Mouse (Mus musculus) forebrain, embryonic 15.5 days (tissue): Measurements from ENCODE around the gene Flvcr2. TPM values are rescaled to one million over a fixed set of nuclear protein-coding genes. Genes with fewer than 3 reads are reported as not detected.

Experiments used
- ATAC-seq: fragments of 200-750 bp; cut with Nextera tagmentation; replicated peaks from 2 replicates; pipeline ENCODE4 v1.8.0; 2017; ENCODE audit warnings: mild to moderate bottlenecking, moderate TSS enrichment, moderate library complexity
- H3K27ac ChIP-seq: fragments of 300-500 bp; sonication (generic); replicated peaks from 2 replicates; pipeline ENCODE4 v1.5.1; 2015; ENCODE audit warnings: mild to moderate bottlenecking, inconsistent platforms
- H3K27me3 ChIP-seq: fragments of 300-500 bp; sonication (generic); 2 replicates; pipeline ENCODE4 v1.6.1; 2015; ENCODE audit warnings: inconsistent platforms
- H3K36me3 ChIP-seq: fragments of 300-500 bp; sonication (generic); 2 replicates; pipeline ENCODE4 v1.6.1; 2015; ENCODE audit warnings: mild to moderate bottlenecking, inconsistent platforms
- H3K4me1 ChIP-seq: fragments of 300-500 bp; sonication (generic); 2 replicates; pipeline ENCODE4 v1.6.1; 2015; ENCODE audit warnings: inconsistent platforms
- H3K4me2 ChIP-seq: fragments of 300-500 bp; sonication (generic); replicated peaks from 2 replicates; pipeline ENCODE4 v1.6.1; 2015; ENCODE audit warnings: mild to moderate bottlenecking, inconsistent platforms
- H3K4me3 ChIP-seq: fragments of 300-500 bp; sonication (generic); 2 replicates; pipeline ENCODE4 v1.5.1; 2015; ENCODE audit warnings: mild to moderate bottlenecking, inconsistent platforms
- H3K9ac ChIP-seq: fragments of 300-500 bp; sonication (generic); replicated peaks from 2 replicates; pipeline ENCODE4 v1.6.1; 2015; ENCODE audit warnings: mild to moderate bottlenecking, inconsistent platforms
- H3K9me3 ChIP-seq: fragments of 300-500 bp; sonication (generic); 2 replicates; pipeline ENCODE4 v1.6.1; 2016; ENCODE audit warnings: inconsistent platforms
- WGBS: fragments of 180-500 bp; shearing (Covaris S2); methylation state at CpG from one replicate; pipeline ENCODE4 v1.1.7; 2015; ENCODE audit warnings: mixed read lengths; 5-methylcytosine and 5-hydroxymethylcytosine counted together
- polyA plus RNA-seq: library from polyadenylated mRNA; unstranded; fragments of >200 nt; fragmentation: Nextera tagmentation; extraction: Ambion mirVana; gene quantifications from 2 replicates; pipeline ENCODE4 v1.2.1, GENCODE M21; 2015

Gene Flvcr2
- polyA plus RNA-seq, 1 experiment from 2014 or later: 4.2 TPM

- Histone ChIP-seq H3K4me2 (no peak overlapping the region), H3K9ac (no peak overlapping the region), H3K9me3 (no peaks in the 10 kb centered on the region), H3K36me3 (peaks cover 21% of the 10 kb centered on the region; the same call in 1 of the 2 replicates), H3K4me3 (no peak overlapping the region), H3K4me1 (no peaks in the 10 kb centered on the region), H3K27ac (no peak overlapping the region), H3K27me3 (no peaks in the 10 kb centered on the region)
- WGBS: 93% methylated on average over 4 of the region's 4 CpGs
- ATAC-seq: no peak
These were observed 65.3 kb downstream of the Flvcr2 start for GRCm38 (mm10) chr12:85811676-85812075.

GRCm38 (mm10) chr12:85813599-85813998 lies 67.3 kb downstream of the Flvcr2 start:
- ATAC-seq: no peak
- WGBS: 84% methylated on average over 2 of the region's 2 CpGs

DNA sequence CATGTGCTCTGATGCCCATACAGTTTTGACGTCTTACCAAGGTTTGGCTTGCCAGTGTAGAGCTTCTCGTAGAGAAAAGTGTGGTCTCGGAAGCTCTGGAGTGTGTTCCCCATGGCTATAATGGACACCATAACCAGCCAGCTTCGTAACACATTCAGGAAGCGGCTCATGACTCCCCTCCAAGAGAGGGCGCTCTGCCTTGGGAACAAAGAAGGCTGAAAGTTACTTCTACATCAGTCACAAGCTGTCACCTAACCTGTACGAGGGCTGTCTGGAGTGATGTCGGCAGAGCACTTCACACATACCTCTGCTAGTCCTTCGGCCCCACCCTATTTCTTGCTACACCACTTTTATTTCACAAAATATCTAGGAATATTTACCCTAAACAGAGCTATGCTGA lies 75.7 kb downstream of the Flvcr2 start:
- Histone ChIP-seq H3K9me3 (no peaks in the 10 kb centered on the region), H3K27me3 (no peaks in the 10 kb centered on the region), H3K4me3 (no peak overlapping the region), H3K36me3 (peaks cover 26% of the 10 kb centered on the region), H3K4me1 (peaks cover 30% of the 10 kb centered on the region), H3K27ac (no peak overlapping the region), H3K9ac (no peak overlapping the region), H3K4me2 (no peak overlapping the region)
- no peak for ATAC-seq
- 75% methylated on average over 9 of the region's 9 CpGs for WGBS

More at GRCm38 (mm10) chr12:85813599-85813998, 67.3 kb downstream of the Flvcr2 start:
- Histone ChIP-seq H3K9me3 (no peaks in the 10 kb centered on the region), H3K27me3 (no peaks in the 10 kb centered on the region), H3K36me3 (peaks cover 32% of the 10 kb centered on the region), H3K4me1 (peaks cover 1% of the 10 kb centered on the region; the same call in 1 of the 2 replicates), H3K4me3 (no peak overlapping the region), H3K9ac (no peak overlapping the region), H3K27ac (no peak overlapping the region), H3K4me2 (no peak overlapping the region)

DNA sequence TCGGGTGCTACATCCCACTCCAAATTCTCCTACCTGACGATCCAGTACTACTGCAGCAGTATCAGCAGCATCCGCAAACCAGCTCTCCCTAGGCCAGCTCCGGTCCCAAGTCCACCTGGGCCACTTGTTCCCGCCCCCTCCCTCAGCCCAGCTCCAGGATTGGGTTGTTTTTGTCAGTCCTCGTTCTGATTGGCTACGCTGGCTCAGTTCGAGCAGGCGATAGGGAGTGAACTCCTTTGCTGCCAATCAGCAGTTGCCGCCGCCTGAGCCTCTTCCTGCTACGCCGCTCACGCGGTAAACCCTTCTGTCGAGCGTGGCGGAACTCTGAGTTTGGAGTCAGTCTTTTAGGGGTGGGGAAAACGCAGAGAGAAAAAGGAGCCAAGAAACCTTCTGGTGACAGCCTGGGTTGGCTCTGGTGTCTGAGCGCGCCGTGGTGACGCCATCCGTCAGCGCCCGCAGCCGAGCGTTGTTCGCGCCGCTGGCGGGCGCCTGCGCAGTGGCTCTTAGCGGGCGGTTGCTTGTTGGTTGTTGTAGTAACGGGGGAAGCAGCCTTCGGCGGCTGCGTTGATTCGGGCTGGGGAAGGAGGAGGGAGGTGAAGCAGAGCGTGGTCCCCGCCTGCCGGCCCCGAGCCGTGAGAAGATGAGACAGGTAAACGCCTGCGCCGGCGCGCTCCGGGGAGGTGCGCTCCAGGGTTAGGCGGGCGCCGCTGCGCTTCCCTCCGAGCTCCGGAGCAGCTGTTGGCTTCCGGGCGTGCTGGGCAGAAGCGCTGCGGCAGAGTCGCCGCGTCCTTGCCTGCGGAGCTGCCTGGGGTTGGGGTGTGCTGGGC lies 78.3 kb downstream of the Flvcr2 start, which contains the start of the genes Erg28 and Ttll5:
Gene Erg28, minus strand, starts transcription at position 113 of the 827 bp plus-strand sequence.
Gene Ttll5, plus strand, starts transcription at position 222 of the 827 bp plus-strand sequence.
- peak within 1 kb of the TSS; percentile 98 for H3K27ac ChIP-seq
- under 1% methylated on average over 67 of the region's 67 CpGs for WGBS
- peak within 1 kb of the TSS; percentile 70 for H3K4me2 ChIP-seq

DNA sequence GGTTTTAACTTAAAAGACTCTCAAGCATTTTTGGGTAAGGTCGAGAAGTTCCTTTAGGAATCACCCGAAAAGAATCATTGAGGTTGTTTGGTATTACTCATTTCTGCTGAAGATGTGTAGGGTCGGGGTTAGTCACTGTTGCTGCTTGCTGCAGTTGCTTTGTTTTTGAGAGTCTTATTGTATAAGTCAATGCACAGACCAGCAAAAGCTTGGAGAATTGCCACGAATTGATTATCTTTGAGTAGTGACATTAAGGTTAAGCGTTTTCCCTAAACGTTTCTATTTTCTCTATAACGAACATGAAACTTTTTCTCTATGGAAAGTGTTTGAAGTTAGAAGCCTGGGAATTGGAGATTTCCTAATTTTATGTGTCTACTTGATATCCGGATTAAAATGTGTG lies 79.0 kb downstream of the Flvcr2 start:
- Histone ChIP-seq H3K4me3 (peak overlapping the region; percentile 86), H3K4me2 (peak overlapping the region; percentile 70), H3K27me3 (no peaks in the 10 kb centered on the region), H3K27ac (peak overlapping the region; percentile 98), H3K4me1 (peaks cover 27% of the 10 kb centered on the region), H3K9me3 (no peaks in the 10 kb centered on the region), H3K9ac (peak overlapping the region; percentile 63), H3K36me3 (peaks cover 11% of the 10 kb centered on the region)
- no peak for ATAC-seq
- WGBS: 5% methylated on average over 8 of the region's 8 CpGs

More for the DNA sequence above, 78.3 kb downstream of the Flvcr2 start, which contains the start of the genes Erg28 and Ttll5:
- Histone ChIP-seq H3K9me3 (no peaks in the 10 kb centered on the region), H3K27me3 (no peaks in the 10 kb centered on the region), H3K4me3 (peak within 1 kb of the TSS; percentile 86), H3K9ac (peak within 1 kb of the TSS; percentile 63), H3K36me3 (peaks cover 11% of the 10 kb centered on the region), H3K4me1 (peaks cover 27% of the 10 kb centered on the region)
- peak; percentile 98 for ATAC-seq

DNA sequence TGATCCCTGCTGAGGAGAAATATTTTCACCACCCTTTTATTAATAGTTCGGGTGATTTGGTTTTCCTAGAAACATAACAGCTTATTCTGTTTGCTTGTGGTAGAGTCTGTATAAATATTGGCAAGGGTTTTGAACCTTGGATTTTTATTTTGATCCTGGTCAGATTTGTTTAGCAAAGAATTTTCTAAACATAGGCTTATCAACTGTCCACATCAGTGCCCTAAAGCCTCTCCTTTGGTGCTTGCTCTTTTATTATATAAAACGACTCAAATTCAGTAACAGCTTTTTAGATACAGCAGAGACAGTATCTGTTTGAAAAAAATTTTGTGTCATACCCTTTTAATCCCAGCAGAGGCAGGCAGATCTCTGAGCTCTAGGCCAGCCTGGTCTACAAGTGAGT lies 79.5 kb downstream of the Flvcr2 start:
- H3K4me3 ChIP-seq: no peak overlapping the region
- no peak overlapping the region for H3K9ac ChIP-seq
- H3K4me2 ChIP-seq: peak overlapping the region; percentile 70; the same call in 1 of the 2 replicates
- H3K27ac ChIP-seq: no peak overlapping the region
- H3K4me1 ChIP-seq: peaks cover 27% of the 10 kb centered on the region
- no peaks in the 10 kb centered on the region for H3K27me3 ChIP-seq
- 64% methylated on average over 2 of the region's 2 CpGs for WGBS
- peaks cover 7% of the 10 kb centered on the region for H3K36me3 ChIP-seq
- no peaks in the 10 kb centered on the region for H3K9me3 ChIP-seq
- ATAC-seq: no peak

GRCm38 (mm10) chr12:85828856-85829255 lies 82.5 kb downstream of the Flvcr2 start:
- H3K9ac ChIP-seq: no peak overlapping the region
- H3K9me3 ChIP-seq: no peaks in the 10 kb centered on the region
- 0 out of 2 replicates have a peak, but pooled peaks cover 5% of the 10 kb centered on the region for H3K36me3 ChIP-seq
- H3K4me1 ChIP-seq: peaks cover 12% of the 10 kb centered on the region
- H3K27me3 ChIP-seq: no peaks in the 10 kb centered on the region
- WGBS: 97% methylated on average over 3 of the region's 3 CpGs
- H3K27ac ChIP-seq: no peak overlapping the region
- H3K4me3 ChIP-seq: no peak overlapping the region
- H3K4me2 ChIP-seq: no peak overlapping the region
- ATAC-seq: no peak

GRCm38 (mm10) chr12:85829866-85830265 lies 83.5 kb downstream of the Flvcr2 start:
- Histone ChIP-seq H3K4me2 (no peak overlapping the region), H3K9me3 (no peaks in the 10 kb centered on the region), H3K4me3 (no peak overlapping the region), H3K4me1 (peaks cover 9% of the 10 kb centered on the region), H3K9ac (no peak overlapping the region), H3K27ac (no peak overlapping the region), H3K27me3 (no peaks in the 10 kb centered on the region), H3K36me3 (0 out of 2 replicates have a peak, but pooled peaks cover 5% of the 10 kb centered on the region)
- 91% methylated on average over 3 of the region's 3 CpGs for WGBS
- no peak for ATAC-seq

DNA sequence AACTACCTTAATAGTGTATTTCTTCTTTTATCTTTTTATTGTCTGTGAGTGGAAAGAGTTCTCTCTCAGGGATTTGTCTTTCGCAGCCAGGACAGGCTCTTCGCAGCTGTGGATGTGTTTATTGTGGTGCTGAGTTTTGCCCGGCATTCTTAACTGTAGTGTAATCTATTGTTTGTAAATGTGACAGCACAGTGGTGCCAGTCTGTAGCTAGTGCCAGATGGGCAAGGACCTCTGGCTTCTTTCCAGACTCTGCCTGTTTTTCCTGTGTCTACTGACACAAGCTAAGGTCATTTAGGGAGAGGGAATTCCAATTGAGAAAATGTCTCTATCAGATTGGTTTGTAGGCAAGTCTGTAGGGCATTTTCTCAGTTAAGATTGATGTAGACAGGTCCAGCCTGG lies 84.4 kb downstream of the Flvcr2 start:
- no peak overlapping the region for H3K27ac ChIP-seq
- H3K9me3 ChIP-seq: no peaks in the 10 kb centered on the region
- no peaks in the 10 kb centered on the region for H3K27me3 ChIP-seq
- no peak for ATAC-seq
- H3K4me1 ChIP-seq: peaks cover 4% of the 10 kb centered on the region
- H3K9ac ChIP-seq: no peak overlapping the region
- 0 out of 2 replicates have a peak, but pooled peaks cover 5% of the 10 kb centered on the region for H3K36me3 ChIP-seq
- no peak overlapping the region for H3K4me3 ChIP-seq
- H3K4me2 ChIP-seq: no peak overlapping the region
- 66% methylated on average over 3 of the region's 3 CpGs for WGBS

DNA sequence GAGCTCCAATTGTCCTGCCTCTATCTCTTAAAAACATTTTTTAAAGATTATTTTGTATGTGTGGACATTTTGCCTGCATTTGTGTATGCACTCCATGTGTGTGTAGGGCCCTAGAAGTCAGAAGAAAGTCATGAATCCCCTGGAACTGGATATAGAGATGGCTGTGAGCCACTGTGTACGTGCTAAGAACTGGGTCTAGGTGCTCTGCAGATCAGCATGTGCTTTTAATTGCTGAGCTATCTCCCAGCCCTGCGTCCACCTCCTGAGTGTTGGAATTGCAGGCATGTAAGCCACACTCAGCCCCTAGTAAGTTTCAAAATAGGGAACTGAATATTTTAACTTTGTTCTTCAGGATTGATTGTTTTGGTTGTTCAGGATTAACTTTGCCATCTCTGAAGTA lies 88.2 kb downstream of the Flvcr2 start:
- Histone ChIP-seq H3K27me3 (no peaks in the 10 kb centered on the region), H3K27ac (no peak overlapping the region), H3K4me1 (no peaks in the 10 kb centered on the region), H3K36me3 (0 out of 2 replicates have a peak, but pooled peaks cover 5% of the 10 kb centered on the region), H3K9ac (no peak overlapping the region), H3K9me3 (no peaks in the 10 kb centered on the region), H3K4me3 (no peak overlapping the region), H3K4me2 (no peak overlapping the region)
- WGBS: 93% methylated on average over 2 of the region's 2 CpGs
- no peak for ATAC-seq

- H3K4me2 ChIP-seq: no peak overlapping the region
- 85% methylated on average over 2 of the region's 2 CpGs for WGBS
- no peaks in the 10 kb centered on the region for H3K9me3 ChIP-seq
- no peak overlapping the region for H3K27ac ChIP-seq
- H3K27me3 ChIP-seq: no peaks in the 10 kb centered on the region
- H3K36me3 ChIP-seq: no peaks in the 10 kb centered on the region
- no peak for ATAC-seq
- no peak overlapping the region for H3K9ac ChIP-seq
- H3K4me1 ChIP-seq: no peaks in the 10 kb centered on the region
- H3K4me3 ChIP-seq: no peak overlapping the region
These were observed 91.4 kb downstream of the Flvcr2 start for GRCm38 (mm10) chr12:85837765-85838164.

GRCm38 (mm10) chr12:85839371-85840000 lies 93.1 kb downstream of the Flvcr2 start:
- H3K36me3 ChIP-seq: peaks cover 3% of the 10 kb centered on the region; the same call in 1 of the 2 replicates
- WGBS: 95% methylated on average over 12 of the region's 12 CpGs
- H3K4me1 ChIP-seq: no peaks in the 10 kb centered on the region
- no peak for ATAC-seq
- no peak overlapping the region for H3K4me2 ChIP-seq
- H3K27me3 ChIP-seq: no peaks in the 10 kb centered on the region
- H3K4me3 ChIP-seq: no peak overlapping the region
- H3K9me3 ChIP-seq: no peaks in the 10 kb centered on the region
- H3K9ac ChIP-seq: no peak overlapping the region
- no peak overlapping the region for H3K27ac ChIP-seq
